Comparison of ENCODE assay signal across 21 mouse cellular contexts in genomic region chr4:72001221-72001875, GRCm38 (mm10).
DNase-seq lines count a peak whose midpoint lies in the region; ATAC-seq and TF ChIP-seq lines count a peak whose summit lies in the region.
"Had no signal": no experiment of that assay in that cellular context is flagged by ENCODE, and none has a peak within 500 bp of the region (broad histone marks: within the 10 kb centered on the region; RNA-seq: fewer than 3 reads in every experiment).

No protein-coding gene starts in this region.

- no peak overlapping the region for H3K9ac ChIP-seq in limb, embryonic 14.5 days (ENCODE audit: low read depth, low read length, severe bottlenecking)
- H3K9ac ChIP-seq: forebrain, embryonic 15.5 days; hindbrain, embryonic 14.5 days; limb, embryonic 12.5 days; liver, embryonic 13.5 days; neural tube, embryonic 12.5 days had no signal

- no peak overlapping the region for H3K27ac ChIP-seq in limb, embryonic 14.5 days (replicated peaks; ENCODE audit: low read depth, low read length)
- H3K27ac ChIP-seq in limb, embryonic 10.5 days: no peak overlapping the region
- peak overlapping the region; percentile 40 for H3K27ac ChIP-seq in embryonic fibroblast, embryonic 13.5 days (ENCODE audit: insufficient read depth, low read length)
- no peak overlapping the region for H3K27ac ChIP-seq in kidney, adult 2 months (ENCODE audit: insufficient read depth, low read depth, low read length)
- H3K27ac ChIP-seq: forebrain, embryonic 15.5 days; hindbrain, embryonic 14.5 days; layer of hippocampus, adult 2 months; limb, embryonic 12.5 days; liver, embryonic 13.5 days; neural tube, embryonic 12.5 days had no signal

- TF ChIP-seq CTCF in embryonic fibroblast, embryonic 13.5 days (IDR thresholded peaks at IDR 0.05; ENCODE audit: borderline replicate concordance, insufficient read depth, low read length): no peak
- TF ChIP-seq CTCF in kidney, adult 2 months (conservative IDR thresholded peaks at IDR 0.05; ENCODE audit: insufficient read depth, insufficient read length, low read depth, low read length): no peak

- no peaks in the 10 kb centered on the region for H3K4me1 ChIP-seq in limb, embryonic 14.5 days (ENCODE audit: control insufficient read depth, insufficient read depth, low read length)
- no peaks in the 10 kb centered on the region for H3K4me1 ChIP-seq in limb, embryonic 10.5 days
- peaks cover 3% of the 10 kb centered on the region; the same call in 1 of the 2 replicates for H3K4me1 ChIP-seq in embryonic fibroblast, embryonic 13.5 days (ENCODE audit: control insufficient read depth, insufficient read depth, low read length)
- no peaks in the 10 kb centered on the region for H3K4me1 ChIP-seq in kidney, adult 2 months (ENCODE audit: control insufficient read depth, insufficient read depth, low read length)
- H3K4me1 ChIP-seq: forebrain, embryonic 15.5 days; limb, embryonic 12.5 days; liver, embryonic 13.5 days; neural tube, embryonic 12.5 days had no signal

- H3K9me3 ChIP-seq in limb, embryonic 14.5 days (ENCODE audit: control insufficient read depth, low read length): no peaks in the 10 kb centered on the region
- no peaks in the 10 kb centered on the region for H3K9me3 ChIP-seq in limb, embryonic 10.5 days (replicated peaks)
- H3K9me3 ChIP-seq: forebrain, embryonic 15.5 days; neural tube, embryonic 12.5 days had no signal

- H3K4me2 ChIP-seq in limb, embryonic 14.5 days (replicated peaks; ENCODE audit: low read depth, low read length, severe bottlenecking): no peak overlapping the region
- H3K4me2 ChIP-seq: forebrain, embryonic 15.5 days; hindbrain, embryonic 14.5 days; limb, embryonic 12.5 days; liver, embryonic 13.5 days; midbrain, embryonic 11.5 days; neural tube, embryonic 12.5 days had no signal

- no peak for ATAC-seq in limb, embryonic 14.5 days (ENCODE audit: low FRiP score, low read depth)
- ATAC-seq: forebrain, embryonic 15.5 days; lung, postnatal 0 days had no signal

- H3K36me3 ChIP-seq in limb, embryonic 14.5 days (ENCODE audit: control insufficient read depth, insufficient read depth, low read length): no peaks in the 10 kb centered on the region
- no peaks in the 10 kb centered on the region for H3K36me3 ChIP-seq in limb, embryonic 10.5 days
- H3K36me3 ChIP-seq in kidney, adult 2 months (ENCODE audit: control insufficient read depth, insufficient read depth, low read length): no peaks in the 10 kb centered on the region
- H3K36me3 ChIP-seq: forebrain, embryonic 15.5 days; limb, embryonic 12.5 days; liver, embryonic 13.5 days; neural tube, embryonic 12.5 days had no signal

- TF ChIP-seq POLR2A in limb, embryonic 14.5 days (IDR thresholded peaks at IDR 0.05; ENCODE audit: borderline replicate concordance, extremely low read depth, insufficient read depth, insufficient read length): no peak
- TF ChIP-seq POLR2A in embryonic fibroblast, embryonic 13.5 days (IDR thresholded peaks at IDR 0.05; ENCODE audit: low read depth, low read length): no peak
- no peak for TF ChIP-seq POLR2A in kidney, adult 2 months (IDR thresholded peaks at IDR 0.05; ENCODE audit: low read depth, low read length)

- WGBS in limb, embryonic 14.5 days: 64% methylated on average over 2 of the region's 2 CpGs
- 83% methylated on average over 2 of the region's 2 CpGs for WGBS in limb, embryonic 10.5 days
- 68% methylated on average over 2 of the region's 2 CpGs for WGBS in kidney, adult 2 months

- peak; percentile 12 for DNase-seq in limb, embryonic 14.5 days (ENCODE audit: low spot score)
- no peak for DNase-seq in limb, embryonic 10.5 days (ENCODE audit: low spot score)
- peak; percentile 4 for DNase-seq in 3T3-L1 (ENCODE audit: low read depth, low spot score)
- DNase-seq in Muller cell, postnatal 12 days (ENCODE audit: inconsistent ontology term): peak; percentile 73
- DNase-seq in right cerebral cortex, postnatal 4 days: no peak
- DNase-seq in kidney, adult 2 months: no peak
- DNase-seq: adrenal gland, postnatal 25 days; cerebellum, adult 9-11 months; gastrocnemius, postnatal 25 days; kidney, adult 9 months; kidney, postnatal 25 days; liver, embryonic 13.5 days; right cerebral cortex, postnatal 25 days had no signal

- no peak overlapping the region for H3K4me3 ChIP-seq in limb, embryonic 14.5 days (replicated peaks; ENCODE audit: low read length)
- no peak overlapping the region for H3K4me3 ChIP-seq in limb, embryonic 10.5 days
- no peak overlapping the region for H3K4me3 ChIP-seq in embryonic fibroblast, embryonic 13.5 days (ENCODE audit: insufficient read depth, low read length)
- no peak overlapping the region for H3K4me3 ChIP-seq in kidney, adult 2 months (ENCODE audit: insufficient read depth, low read depth, low read length)
- H3K4me3 ChIP-seq: forebrain, embryonic 15.5 days; layer of hippocampus, adult 2 months; limb, embryonic 12.5 days; liver, embryonic 13.5 days; neural tube, embryonic 12.5 days had no signal

- no peaks in the 10 kb centered on the region for H3K27me3 ChIP-seq in limb, embryonic 14.5 days (ENCODE audit: control insufficient read depth, insufficient read depth, low read length)
- no peaks in the 10 kb centered on the region for H3K27me3 ChIP-seq in limb, embryonic 10.5 days (ENCODE audit: low read depth, poor library complexity, severe bottlenecking)
- no peaks in the 10 kb centered on the region for H3K27me3 ChIP-seq in kidney, adult 2 months (replicated peaks; ENCODE audit: control insufficient read depth, insufficient read depth, low read length)
- H3K27me3 ChIP-seq: forebrain, embryonic 15.5 days; limb, embryonic 12.5 days; liver, embryonic 13.5 days; neural tube, embryonic 12.5 days had no signal

Comparison
In these comparisons a context has a peak if more than half of its experiments do, and no peak if none do; other contexts are left out.
1. DNase-seq: peak in limb, embryonic 14.5 days (single experiment), 3T3-L1 (single experiment) and Muller cell, postnatal 12 days (single experiment); none in limb, embryonic 10.5 days (single experiment), right cerebral cortex, postnatal 4 days (single experiment) and kidney, adult 2 months (single experiment).